Mouse (Mus musculus): ENCODE measurements at regions not wholly inside any gene's neighbourhood (a gene's known extent, or its start where the extent isn't known, plus 50 kb on each side); places are given as distances from the start of the nearest gene placed in this dataset.

DNA sequence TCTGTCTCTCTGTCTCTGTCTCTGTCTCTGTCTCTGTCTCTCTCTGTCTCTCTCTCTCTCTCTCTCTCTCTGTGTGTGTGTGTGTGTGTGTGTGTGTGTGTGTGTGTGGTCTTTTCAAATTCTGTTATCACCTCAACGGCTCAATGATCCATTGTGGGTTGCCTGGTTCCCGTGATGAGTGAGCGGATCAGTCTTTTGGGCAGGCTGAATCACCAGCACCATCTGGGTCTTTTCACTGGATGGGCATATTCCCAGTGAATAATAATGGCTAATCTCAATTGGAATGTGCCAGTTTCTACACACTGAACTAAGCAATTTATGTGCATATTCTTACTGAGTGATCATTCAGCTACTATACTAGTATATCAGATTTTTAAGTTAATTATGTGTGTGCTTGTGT is 216.4 kb downstream of the Lmx1a start:
- DNase-seq = no peak
- intact Hi-C loops (cut with DNase I) = no loop called here
- Histone ChIP-seq H3K27ac (no peak overlapping the region), H3K4me3 (no peak overlapping the region)
- no peak for TF ChIP-seq CTCF (IDR thresholded peaks at IDR 0.05)

DNA sequence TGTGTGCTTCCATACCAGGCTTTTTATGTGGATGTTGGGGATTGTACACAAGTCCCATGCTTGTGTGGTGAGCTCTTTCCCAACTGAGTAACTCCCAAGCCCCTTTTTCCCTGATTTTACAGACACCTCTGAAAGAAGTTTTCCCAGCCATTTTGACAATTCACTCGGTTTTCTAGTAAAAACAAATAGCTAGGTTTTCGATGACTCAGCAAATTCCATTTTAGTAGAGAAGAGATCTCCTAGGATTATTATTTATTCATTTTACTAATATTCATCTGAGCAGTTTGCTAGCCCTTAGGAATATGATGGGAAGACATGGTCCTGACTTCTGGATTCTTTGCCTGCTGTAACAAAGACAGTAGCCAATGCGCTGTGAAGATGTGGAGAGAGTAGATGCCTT is 223.0 kb downstream of the Lmx1a start:
- intact Hi-C loops (cut with DNase I) = loop anchor here (10.0 kb wide), 1 partner anchor 237 kb away; no protein-coding TSS in a partner anchor
- no peak for DNase-seq
- no peak for TF ChIP-seq CTCF (IDR thresholded peaks at IDR 0.05)

DNA sequence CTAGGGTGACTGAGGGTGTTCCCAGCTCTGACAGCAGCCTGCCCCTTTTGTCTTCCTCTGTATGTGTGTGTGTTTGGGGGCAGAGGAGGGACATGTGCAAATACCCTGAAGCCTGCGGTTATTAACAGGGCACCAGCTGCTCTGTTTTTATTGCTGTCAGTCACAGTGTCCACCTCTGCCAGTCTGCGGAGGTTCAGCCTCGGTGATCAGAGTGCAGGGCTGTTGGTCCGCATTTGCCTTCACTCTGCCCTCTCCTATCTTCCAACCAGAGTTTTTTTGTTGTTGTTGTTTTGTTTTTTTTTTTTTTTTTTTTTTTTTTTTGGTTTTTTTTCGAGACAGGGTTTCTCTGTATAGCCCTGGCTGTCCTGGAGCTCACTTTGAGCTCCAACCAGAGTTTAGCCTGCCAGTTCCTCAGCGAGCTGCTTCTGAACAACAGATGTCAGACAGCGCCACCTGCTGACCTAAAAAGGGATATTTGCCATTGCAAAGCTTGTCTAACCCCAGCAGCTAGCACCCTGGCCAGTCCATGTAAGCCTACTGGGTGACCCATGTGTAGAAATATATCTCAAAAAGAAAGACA is 226.0 kb downstream of the Lmx1a start:
- Histone ChIP-seq H3K4me3 (peak overlapping the region; percentile 53), H3K27ac (no peak overlapping the region)
- peak; percentile 79 for TF ChIP-seq CTCF (IDR thresholded peaks at IDR 0.05)
- intact Hi-C loops (cut with DNase I) = loop anchor here (10.0 kb wide), 1 partner anchor 240 kb away; no protein-coding TSS in a partner anchor
- peak; percentile 81 for DNase-seq

More for the DNA sequence above, 223.0 kb downstream of the Lmx1a start:
- no peak overlapping the region for H3K4me3 ChIP-seq
- no peak overlapping the region for H3K27ac ChIP-seq

DNA sequence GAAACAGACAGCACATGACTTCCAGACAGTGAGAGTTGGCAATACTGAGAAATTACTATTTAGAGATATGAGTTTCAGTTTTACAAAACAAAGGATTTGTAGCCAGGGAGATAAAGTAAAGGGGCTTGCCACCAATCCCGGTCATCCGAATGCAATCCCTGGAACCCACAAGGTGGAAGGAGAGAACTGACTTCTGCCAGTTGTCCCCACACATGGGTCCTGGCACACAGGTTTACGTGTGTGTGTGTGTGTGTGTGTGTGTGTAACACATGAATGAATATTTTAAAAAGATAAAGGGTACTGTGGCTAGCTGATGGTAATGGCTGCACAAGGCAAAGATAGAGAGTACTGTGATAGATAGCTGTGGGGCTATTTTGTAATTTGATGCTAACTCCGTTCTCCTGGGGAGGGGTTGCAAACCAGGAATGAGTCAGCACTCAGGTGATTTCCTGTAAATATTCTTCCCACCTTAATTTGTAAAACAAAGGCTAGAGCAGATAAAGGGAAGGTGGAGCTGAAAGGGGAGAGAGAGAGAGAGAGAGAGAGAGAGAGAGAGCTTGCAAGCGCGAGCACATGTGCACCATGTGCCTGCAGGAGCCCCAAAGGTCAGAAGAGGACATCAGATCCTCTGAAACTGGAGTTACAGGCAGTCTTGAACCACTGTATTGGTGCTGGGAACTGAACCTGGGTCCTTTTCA is 226.7 kb downstream of the Lmx1a start:
- no peak overlapping the region for H3K27ac ChIP-seq
- no peak for DNase-seq
- intact Hi-C loops (cut with DNase I) = loop anchor here (10.0 kb wide), 1 partner anchor 241 kb away; no protein-coding TSS in a partner anchor
- TF ChIP-seq CTCF (IDR thresholded peaks at IDR 0.05) = no peak
- H3K4me3 ChIP-seq = no peak overlapping the region

DNA sequence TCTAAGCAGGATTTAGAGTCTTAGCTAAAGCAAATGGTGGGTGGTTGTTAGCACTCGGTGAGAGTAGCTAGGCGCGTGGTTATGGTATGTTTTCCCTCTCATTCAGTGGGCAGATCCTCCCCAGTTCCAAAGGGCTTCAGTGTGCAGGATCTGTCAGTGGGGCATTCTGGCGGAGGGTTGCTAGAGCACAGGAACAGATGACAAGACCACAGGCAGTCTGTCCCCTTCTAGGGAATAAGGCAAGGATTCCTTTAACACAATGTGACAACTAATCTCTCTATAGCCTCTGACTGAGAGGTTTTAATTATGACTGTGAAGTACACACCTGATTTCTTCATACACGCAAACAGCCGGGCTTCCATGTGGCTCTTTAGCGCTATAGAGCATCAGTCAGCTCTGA is 233.9 kb downstream of the Lmx1a start:
- TF ChIP-seq CTCF (IDR thresholded peaks at IDR 0.05) = no peak
- DNase-seq = no peak
- intact Hi-C loops (cut with DNase I) = no loop called here
- H3K4me3 ChIP-seq = no peak overlapping the region
- H3K27ac ChIP-seq = no peak overlapping the region

GRCm38 (mm10) chr1:167928060-167928467 is 239.0 kb downstream of the Lmx1a start:
- no peak overlapping the region for H3K27ac ChIP-seq
- intact Hi-C loops (cut with DNase I) = no loop called here
- H3K4me3 ChIP-seq = no peak overlapping the region
- no peak for DNase-seq
- TF ChIP-seq CTCF (IDR thresholded peaks at IDR 0.05) = peak; percentile 32

GRCm38 (mm10) chr1:167929729-167930341 is 240.8 kb downstream of the Lmx1a start:
- intact Hi-C loops (cut with DNase I) = no loop called here
- Histone ChIP-seq H3K27ac (no peak overlapping the region), H3K4me3 (peak overlapping the region; percentile 68)
- peak; percentile 32 for TF ChIP-seq CTCF (IDR thresholded peaks at IDR 0.05)
- DNase-seq = peak; percentile 28

- TF ChIP-seq CTCF (IDR thresholded peaks at IDR 0.05) = peak; percentile 69
- intact Hi-C loops (cut with DNase I) = no loop called here
- no peak for DNase-seq
- no peak overlapping the region for H3K4me3 ChIP-seq
- H3K27ac ChIP-seq = no peak overlapping the region
Measured at GRCm38 (mm10) chr1:167932088-167932487, 243.1 kb downstream of the Lmx1a start.

DNA sequence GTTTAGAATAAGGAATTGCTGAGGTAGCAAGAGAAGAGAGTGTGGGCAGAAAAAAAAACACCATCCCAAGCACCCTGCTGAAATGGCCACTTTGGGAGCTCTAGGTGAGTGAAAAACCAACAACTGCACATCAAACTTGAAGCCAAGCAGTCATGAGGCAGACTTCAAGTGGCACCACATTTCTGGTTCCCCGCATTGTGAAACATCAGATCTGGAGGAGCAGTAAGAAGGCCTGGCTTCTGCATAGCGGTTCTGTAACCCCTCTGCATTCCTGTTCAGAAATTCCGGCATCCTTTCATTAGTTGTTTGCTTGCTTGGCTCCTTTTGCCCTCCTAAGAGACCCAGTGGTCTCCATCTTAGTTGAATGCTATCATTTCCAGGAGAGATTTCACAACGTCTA is 247.7 kb downstream of the Lmx1a start:
- intact Hi-C loops (cut with DNase I) = no loop called here
- DNase-seq = no peak
- no peak overlapping the region for H3K27ac ChIP-seq
- no peak for TF ChIP-seq CTCF (IDR thresholded peaks at IDR 0.05)
- H3K4me3 ChIP-seq = no peak overlapping the region

DNA sequence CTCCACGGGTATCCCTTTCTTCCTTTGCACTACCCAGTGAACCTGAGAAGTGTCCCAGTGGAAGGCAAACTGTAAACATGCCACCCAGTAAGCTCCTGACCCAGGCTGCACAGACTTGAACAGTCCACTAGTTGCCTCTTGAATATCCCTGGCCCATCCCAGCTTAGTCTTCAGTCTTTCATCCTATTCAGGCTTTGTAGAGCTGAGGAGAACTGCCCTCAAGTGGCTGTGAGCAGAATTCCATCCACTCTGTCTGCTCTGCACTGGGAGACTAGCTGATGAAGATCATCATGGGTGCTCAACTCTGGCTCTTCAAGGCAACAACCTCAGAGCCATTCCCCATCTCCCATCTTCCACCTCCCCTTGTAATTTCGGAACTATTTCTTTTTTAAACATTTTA is 249.1 kb downstream of the Lmx1a start:
- Histone ChIP-seq H3K4me3 (no peak overlapping the region), H3K27ac (no peak overlapping the region)
- DNase-seq = no peak
- intact Hi-C loops (cut with DNase I) = no loop called here
- TF ChIP-seq CTCF (IDR thresholded peaks at IDR 0.05) = no peak

DNA sequence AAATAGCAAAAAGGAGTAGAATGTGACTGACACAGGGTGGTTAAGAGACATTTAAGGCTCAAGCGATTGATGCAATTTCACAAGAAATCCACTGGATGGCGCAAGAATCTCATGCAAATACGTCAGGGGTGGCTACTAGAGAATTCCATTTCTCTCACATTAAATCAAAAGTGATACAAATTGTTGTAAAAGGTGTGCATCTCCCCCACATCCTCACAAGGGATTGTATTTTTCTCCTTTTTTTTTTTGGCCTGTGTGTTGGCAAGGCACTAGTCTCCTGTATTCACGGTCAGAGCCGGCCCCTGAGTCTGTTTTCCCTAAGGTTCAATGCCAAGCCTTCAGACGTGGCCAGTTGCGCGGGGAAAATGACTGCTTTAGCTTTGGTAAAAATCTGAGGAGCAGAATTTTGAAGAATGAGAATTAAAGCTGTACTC is 253.0 kb downstream of the Lmx1a start:
- Histone ChIP-seq H3K27ac (0 out of 2 replicates have a peak overlapping the region, but pooled peaks have one; percentile 5), H3K4me3 (peak overlapping the region; percentile 57)
- DNase-seq = no peak
- intact Hi-C loops (cut with DNase I) = loop anchor here (1.0 to 2.0 kb wide), 2 partner anchors 1407 to 1517 kb away; no protein-coding TSS in a partner anchor
- peak; percentile 82 for TF ChIP-seq CTCF (IDR thresholded peaks at IDR 0.05)

GRCm38 (mm10) chr1:167943121-167943520 is 254.1 kb downstream of the Lmx1a start:
- no peak for DNase-seq
- Histone ChIP-seq H3K27ac (no peak overlapping the region), H3K4me3 (no peak overlapping the region)
- intact Hi-C loops (cut with DNase I) = loop anchor here (2.0 kb wide), 1 partner anchor 1406 kb away; no protein-coding TSS in a partner anchor
- no peak for TF ChIP-seq CTCF (IDR thresholded peaks at IDR 0.05)

DNA sequence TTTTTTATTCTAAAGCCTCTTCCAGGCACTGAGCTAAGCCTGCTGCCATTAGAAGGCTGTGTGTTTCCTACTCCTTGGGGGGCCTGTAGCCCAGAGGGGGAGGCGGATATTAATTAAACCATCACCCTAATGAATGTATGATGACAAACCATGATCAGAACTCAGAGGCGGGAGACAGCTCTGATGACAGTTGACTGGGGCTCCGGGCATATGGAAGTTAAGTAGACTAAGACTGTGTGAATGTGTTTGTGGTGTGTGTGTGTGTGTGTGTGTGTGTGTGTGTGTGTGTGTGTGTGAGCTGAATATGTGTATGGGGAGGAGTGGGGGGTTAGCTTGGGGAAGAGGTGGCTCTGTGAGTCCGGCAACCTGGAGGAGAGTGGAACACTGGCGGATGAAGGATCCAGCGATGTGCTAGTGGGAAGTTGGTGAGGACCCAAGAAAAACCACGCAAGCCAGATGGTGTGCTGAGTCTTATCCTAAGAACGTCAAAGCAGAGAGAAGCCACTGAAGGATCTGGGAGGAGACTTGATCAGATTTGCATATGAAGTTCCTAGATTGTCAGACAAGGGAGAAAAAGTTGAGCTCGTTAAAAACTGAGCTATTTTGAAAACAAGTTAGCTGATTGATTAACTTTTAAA is 256.7 kb downstream of the Lmx1a start:
- no peak for DNase-seq
- H3K4me3 ChIP-seq = no peak overlapping the region
- intact Hi-C loops (cut with DNase I) = no loop called here
- TF ChIP-seq CTCF (IDR thresholded peaks at IDR 0.05) = no peak
- no peak overlapping the region for H3K27ac ChIP-seq
